Mouse (Mus musculus) liver, postnatal 0 days (tissue): ENCODE measurements at regions not wholly inside any gene's neighbourhood (a gene's known extent, or its start where the extent isn't known, plus 50 kb on each side); places are given as distances from the start of the nearest gene placed in this dataset.

ENCODE experiments used
- CTCF ChIP-seq: sonication (generic); IDR thresholded peaks from 2 replicates; pipeline ENCODE4 v1.5.1; 2016; ENCODE audit warnings: antibody characterized with exemption, low read depth
- EP300 ChIP-seq: IDR thresholded peaks from 2 replicates; pipeline ENCODE4 v1.6.1; 2016; ENCODE audit warnings: antibody characterized with exemption, low read depth, mild to moderate bottlenecking

DNA sequence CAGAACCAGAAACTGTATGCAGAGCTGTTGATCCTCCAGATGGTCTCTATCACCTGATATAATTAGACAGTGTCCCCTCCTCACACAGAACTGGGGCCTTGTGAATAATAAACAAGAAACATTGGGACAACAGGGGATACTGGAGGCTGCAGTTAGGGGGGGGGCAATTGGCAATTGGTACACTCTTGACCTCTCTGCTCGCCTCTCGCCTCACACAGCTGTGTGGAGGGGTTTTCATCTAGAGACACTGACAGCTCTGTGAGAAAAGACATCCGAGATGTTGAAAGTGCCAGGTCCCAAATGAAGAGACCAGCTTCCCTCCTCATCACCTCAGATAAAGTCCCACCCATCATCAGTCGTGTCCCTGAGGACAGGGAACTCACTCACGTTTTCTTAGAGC lies 277.7 kb upstream of the Xylt1 start:
- TF ChIP-seq EP300 (no peak), CTCF (no peak)
